Mouse (Mus musculus): ENCODE measurements around the gene Tmco3. TPM values are rescaled to one million over a fixed set of nuclear protein-coding genes. Genes with fewer than 3 reads are reported as not detected.

The Tmco3 gene
- polyA plus RNA-seq, 1 experiment: 38.4 TPM

- Histone ChIP-seq H3K27me3 (ENCODE audit: control insufficient read depth, insufficient read depth, low read length) (no peaks in the 10 kb centered on the region), H3K36me3 (ENCODE audit: control insufficient read depth, insufficient read depth, low read length) (peaks cover 4% of the 10 kb centered on the region; the same call in 1 of the 2 replicates), H3K4me1 (ENCODE audit: control insufficient read depth, insufficient read depth, insufficient read length, low read length) (peaks cover 6% of the 10 kb centered on the region; the same call in 1 of the 2 replicates), H3K27ac (ENCODE audit: insufficient read depth, low read depth, low read length) (no peak overlapping the region), H3K4me3 (ENCODE audit: low read depth, low read length) (no peak overlapping the region)
- WGBS: 63% methylated on average over 3 of the region's 3 CpGs
- TF ChIP-seq CTCF (IDR thresholded peaks at IDR 0.05; ENCODE audit: extremely low read depth, insufficient read length, insufficient replicate concordance, low read depth, low read length) (no peak), POLR2A (IDR thresholded peaks at IDR 0.05; ENCODE audit: low read depth, low read length) (no peak)
Observed at GRCm38 (mm10) chr8:13337678-13338077, 49.7 kb downstream of the Tmco3 start.

DNA sequence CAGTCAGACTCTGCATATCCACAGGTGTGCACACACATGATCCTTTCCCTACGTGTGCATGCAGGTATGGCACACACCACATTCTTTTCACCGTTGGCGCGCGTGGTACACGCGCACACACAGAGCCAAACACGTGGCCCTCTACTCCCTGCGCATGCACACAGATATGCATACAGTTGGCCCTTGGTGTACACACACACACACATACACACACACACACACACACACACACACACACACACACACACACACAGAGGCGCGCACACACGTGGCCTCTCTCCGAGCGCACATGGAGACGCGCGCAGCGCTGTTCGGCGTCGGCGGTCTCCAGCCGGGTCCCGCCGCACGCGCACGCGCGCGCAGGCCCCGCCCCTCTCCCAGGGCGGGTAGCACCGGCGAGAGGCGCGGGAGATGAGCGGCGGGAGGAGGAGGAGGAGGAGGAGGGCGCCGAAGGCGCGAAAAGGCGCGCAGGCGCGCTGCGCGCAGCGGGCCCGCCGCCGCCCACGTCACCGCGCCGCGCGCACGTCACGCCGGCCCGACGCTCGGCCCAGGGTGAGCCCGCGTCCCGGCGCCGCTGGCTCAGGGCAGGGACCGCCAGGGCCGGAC, 50.4 kb downstream of the Tmco3 start, which contains the start of gene Tfdp1:
Gene Tfdp1 (plus strand): TSS at position 497 of the 606 bp plus-strand sequence.
- WGBS: 5% methylated on average over 46 of the region's 72 CpGs
- peak within 1 kb of the TSS; percentile 84 for H3K4me3 ChIP-seq (ENCODE audit: low read depth, low read length)
- peaks cover 7% of the 10 kb centered on the region for H3K36me3 ChIP-seq (ENCODE audit: control insufficient read depth, insufficient read depth, low read length)
- H3K27ac ChIP-seq (ENCODE audit: insufficient read depth, low read depth, low read length): no peak within 1 kb of the TSS
- peaks cover 6% of the 10 kb centered on the region; the same call in 1 of the 2 replicates for H3K4me1 ChIP-seq (ENCODE audit: control insufficient read depth, insufficient read depth, insufficient read length, low read length)
- no peaks in the 10 kb centered on the region for H3K27me3 ChIP-seq (ENCODE audit: control insufficient read depth, insufficient read depth, low read length)
- TF ChIP-seq POLR2A (IDR thresholded peaks at IDR 0.05; ENCODE audit: low read depth, low read length) (no peak; the same call in 1 of the 2 replicates), CTCF (IDR thresholded peaks at IDR 0.05; ENCODE audit: extremely low read depth, insufficient read length, insufficient replicate concordance, low read depth, low read length) (no peak)

DNA sequence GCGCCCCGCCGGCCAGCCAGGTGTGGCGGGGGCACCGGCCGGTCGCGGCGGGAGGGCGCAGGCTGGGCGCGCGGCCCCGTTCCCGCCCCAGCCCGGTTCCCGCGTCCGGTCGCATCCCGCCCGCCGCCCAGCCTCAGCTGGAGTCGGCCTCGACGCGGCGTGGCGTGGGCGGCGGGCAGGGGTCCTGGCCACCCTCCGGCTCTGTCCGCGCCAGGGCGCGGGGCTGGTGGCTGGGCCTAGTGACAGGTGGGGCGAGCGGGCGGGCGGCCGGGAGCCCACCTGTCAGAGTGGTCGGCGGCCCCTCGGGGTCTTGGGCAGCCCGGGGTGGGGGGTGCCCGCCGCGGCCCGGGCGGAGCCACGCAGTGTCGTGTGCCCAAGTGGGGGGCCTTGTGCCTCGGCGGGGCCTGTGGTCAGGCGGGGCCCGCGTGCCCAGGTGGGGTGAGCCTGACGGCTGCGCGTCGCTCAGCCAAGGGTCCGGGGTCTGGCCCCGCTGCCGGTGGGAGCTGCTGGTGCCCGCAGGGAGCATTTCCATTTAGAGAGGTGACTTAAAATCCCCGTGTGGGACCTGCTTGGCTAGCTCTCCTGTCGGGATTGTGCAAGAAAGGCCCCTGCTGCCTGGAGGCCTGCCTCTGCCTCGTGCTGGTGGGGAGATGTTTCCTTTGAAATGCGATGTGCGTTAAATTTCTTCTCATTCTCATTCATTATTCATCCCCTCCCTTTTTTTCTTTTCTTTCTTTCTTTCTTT, 51.1 kb downstream of the Tmco3 start:
- H3K4me3 ChIP-seq (ENCODE audit: low read depth, low read length): peak overlapping the region; percentile 84
- peaks cover 13% of the 10 kb centered on the region for H3K36me3 ChIP-seq (ENCODE audit: control insufficient read depth, insufficient read depth, low read length)
- TF ChIP-seq POLR2A (IDR thresholded peaks at IDR 0.05; ENCODE audit: low read depth, low read length) (no peak), CTCF (IDR thresholded peaks at IDR 0.05; ENCODE audit: extremely low read depth, insufficient read length, insufficient replicate concordance, low read depth, low read length) (no peak)
- H3K27ac ChIP-seq (ENCODE audit: insufficient read depth, low read depth, low read length): no peak overlapping the region
- WGBS: under 1% methylated on average over 67 of the region's 70 CpGs
- H3K4me1 ChIP-seq (ENCODE audit: control insufficient read depth, insufficient read depth, insufficient read length, low read length): peaks cover 6% of the 10 kb centered on the region; the same call in 1 of the 2 replicates
- no peaks in the 10 kb centered on the region for H3K27me3 ChIP-seq (ENCODE audit: control insufficient read depth, insufficient read depth, low read length)

DNA sequence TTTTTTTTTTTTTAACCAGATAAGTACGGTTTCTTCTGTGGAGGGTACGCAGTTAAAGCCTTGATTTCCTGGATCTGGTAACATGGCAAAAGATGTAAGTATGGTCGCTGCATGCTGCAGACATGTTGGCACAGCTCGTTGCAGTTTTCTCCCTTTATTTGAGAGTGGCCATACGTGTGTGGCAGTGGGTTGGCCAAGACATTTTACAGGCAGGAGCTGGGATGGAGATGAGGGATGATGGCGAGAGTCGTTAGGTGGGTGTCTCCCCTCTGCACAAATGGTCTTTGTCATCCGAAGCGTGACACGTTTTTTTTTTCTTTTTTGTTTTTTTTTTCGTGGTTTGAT, 51.6 kb downstream of the Tmco3 start:
- TF ChIP-seq CTCF (IDR thresholded peaks at IDR 0.05; ENCODE audit: extremely low read depth, insufficient read length, insufficient replicate concordance, low read depth, low read length): no peak
- no peak for TF ChIP-seq POLR2A (IDR thresholded peaks at IDR 0.05; ENCODE audit: low read depth, low read length)
- Histone ChIP-seq H3K4me1 (ENCODE audit: control insufficient read depth, insufficient read depth, insufficient read length, low read length) (peaks cover 6% of the 10 kb centered on the region; the same call in 1 of the 2 replicates), H3K27me3 (ENCODE audit: control insufficient read depth, insufficient read depth, low read length) (no peaks in the 10 kb centered on the region), H3K36me3 (ENCODE audit: control insufficient read depth, insufficient read depth, low read length) (peaks cover 13% of the 10 kb centered on the region), H3K27ac (ENCODE audit: insufficient read depth, low read depth, low read length) (no peak overlapping the region), H3K4me3 (ENCODE audit: low read depth, low read length) (peak overlapping the region; percentile 47)
- 14% methylated on average over 11 of the region's 11 CpGs for WGBS

DNA sequence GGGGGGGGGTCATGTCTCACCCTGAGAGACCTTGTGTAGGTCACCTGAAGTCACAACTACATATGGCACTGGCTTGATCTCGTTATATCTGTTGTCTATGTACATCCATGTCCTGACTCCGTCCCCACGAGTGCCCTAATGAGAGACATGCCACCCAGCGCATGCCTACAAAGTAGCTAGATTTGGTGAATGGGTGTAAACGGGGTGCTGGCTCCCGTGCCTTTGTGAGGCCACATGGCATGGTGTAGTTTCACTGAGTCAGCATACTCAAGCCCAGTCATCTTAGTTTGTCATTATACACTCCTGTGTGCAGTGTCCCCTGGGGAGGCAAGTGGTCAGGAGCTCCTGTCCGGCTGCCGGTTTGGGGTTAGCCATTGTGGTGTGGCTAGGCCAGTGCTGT, 52.7 kb downstream of the Tmco3 start:
- H3K4me3 ChIP-seq (ENCODE audit: low read depth, low read length): no peak overlapping the region
- H3K27me3 ChIP-seq (ENCODE audit: control insufficient read depth, insufficient read depth, low read length): no peaks in the 10 kb centered on the region
- TF ChIP-seq CTCF (IDR thresholded peaks at IDR 0.05; ENCODE audit: extremely low read depth, insufficient read length, insufficient replicate concordance, low read depth, low read length) (no peak), POLR2A (IDR thresholded peaks at IDR 0.05; ENCODE audit: low read depth, low read length) (no peak)
- H3K27ac ChIP-seq (ENCODE audit: insufficient read depth, low read depth, low read length): no peak overlapping the region
- H3K36me3 ChIP-seq (ENCODE audit: control insufficient read depth, insufficient read depth, low read length): peaks cover 14% of the 10 kb centered on the region
- whole genome bisulfite sequencing: 82% methylated on average over 8 of the region's 8 CpGs
- H3K4me1 ChIP-seq (ENCODE audit: control insufficient read depth, insufficient read depth, insufficient read length, low read length): peaks cover 6% of the 10 kb centered on the region; the same call in 1 of the 2 replicates

GRCm38 (mm10) chr8:13342340-13342739, 54.4 kb downstream of the Tmco3 start:
- H3K36me3 ChIP-seq (ENCODE audit: control insufficient read depth, insufficient read depth, low read length): peaks cover 18% of the 10 kb centered on the region
- 55% methylated on average over 2 of the region's 2 CpGs for WGBS
- peaks cover 6% of the 10 kb centered on the region; the same call in 1 of the 2 replicates for H3K4me1 ChIP-seq (ENCODE audit: control insufficient read depth, insufficient read depth, insufficient read length, low read length)
- H3K27me3 ChIP-seq (ENCODE audit: control insufficient read depth, insufficient read depth, low read length): no peaks in the 10 kb centered on the region
- no peak overlapping the region for H3K4me3 ChIP-seq (ENCODE audit: low read depth, low read length)
- TF ChIP-seq CTCF (IDR thresholded peaks at IDR 0.05; ENCODE audit: extremely low read depth, insufficient read length, insufficient replicate concordance, low read depth, low read length) (no peak), POLR2A (IDR thresholded peaks at IDR 0.05; ENCODE audit: low read depth, low read length) (no peak)
- no peak overlapping the region for H3K27ac ChIP-seq (ENCODE audit: insufficient read depth, low read depth, low read length)

- H3K36me3 ChIP-seq (ENCODE audit: control insufficient read depth, insufficient read depth, low read length): peaks cover 23% of the 10 kb centered on the region
- 92% methylated on average over 4 of the region's 4 CpGs for WGBS
- no peak overlapping the region for H3K27ac ChIP-seq (ENCODE audit: insufficient read depth, low read depth, low read length)
- no peaks in the 10 kb centered on the region for H3K27me3 ChIP-seq (ENCODE audit: control insufficient read depth, insufficient read depth, low read length)
- no peak overlapping the region for H3K4me3 ChIP-seq (ENCODE audit: low read depth, low read length)
- TF ChIP-seq CTCF (IDR thresholded peaks at IDR 0.05; ENCODE audit: extremely low read depth, insufficient read length, insufficient replicate concordance, low read depth, low read length) (no peak), POLR2A (IDR thresholded peaks at IDR 0.05; ENCODE audit: low read depth, low read length) (no peak)
- peaks cover 4% of the 10 kb centered on the region; the same call in 1 of the 2 replicates for H3K4me1 ChIP-seq (ENCODE audit: control insufficient read depth, insufficient read depth, insufficient read length, low read length)
Observed at GRCm38 (mm10) chr8:13343134-13343533, 55.1 kb downstream of the Tmco3 start.
